ENCODE assay signal across 34 mouse cellular contexts in the genomic region with DNA sequence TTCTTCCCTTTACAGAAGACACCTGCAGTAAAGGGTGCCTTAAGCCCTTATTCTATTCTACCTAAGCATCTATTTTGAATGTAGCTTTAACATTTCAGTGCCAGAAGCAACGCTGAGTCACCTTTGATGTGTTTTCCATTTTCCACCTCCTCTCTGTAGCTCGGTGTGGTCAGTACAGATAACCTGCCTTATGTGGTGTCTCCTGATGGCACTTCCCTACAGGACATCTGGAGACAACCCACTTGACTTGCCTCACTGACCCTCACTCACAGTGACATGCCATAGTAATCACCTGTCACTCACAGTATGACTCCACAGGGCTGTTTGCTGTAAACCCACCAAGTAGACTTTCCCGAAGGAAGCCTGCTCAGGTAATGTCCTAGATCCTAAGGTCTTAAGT.
"Had no signal": no experiment of that assay in that cellular context is flagged by ENCODE, and none has a peak within 500 bp of the region (broad histone marks: within the 10 kb centered on the region; RNA-seq: fewer than 3 reads in every experiment).

No protein-coding gene starts in this region.

- H3K4me2 ChIP-seq: heart, embryonic 13.5 days; heart, embryonic 15.5 days; hindbrain, embryonic 12.5 days; hindbrain, embryonic 13.5 days; hindbrain, embryonic 14.5 days; hindbrain, embryonic 15.5 days; intestine, embryonic 15.5 days; kidney, embryonic 15.5 days had no signal

- H3K27ac ChIP-seq: heart, adult 2 months; heart, embryonic 10.5 days; heart, embryonic 13.5 days; heart, embryonic 15.5 days; hindbrain, embryonic 10.5 days; hindbrain, embryonic 12.5 days; hindbrain, embryonic 13.5 days; hindbrain, embryonic 14.5 days; hindbrain, embryonic 15.5 days; hindbrain, postnatal 0 days; intestine, embryonic 15.5 days; kidney, embryonic 15.5 days; kidney, postnatal 0 days; layer of hippocampus, adult 2 months; left cerebral cortex, adult 2 months had no signal

- H3K27me3 ChIP-seq: heart, embryonic 13.5 days; heart, embryonic 15.5 days; hindbrain, embryonic 12.5 days; hindbrain, embryonic 13.5 days; hindbrain, embryonic 15.5 days; intestine, embryonic 15.5 days; kidney, embryonic 15.5 days had no signal

- H3K4me3 ChIP-seq: heart, adult 2 months; heart, embryonic 10.5 days; heart, embryonic 13.5 days; heart, embryonic 15.5 days; hindbrain, embryonic 10.5 days; hindbrain, embryonic 12.5 days; hindbrain, embryonic 13.5 days; hindbrain, embryonic 15.5 days; intestine, embryonic 15.5 days; kidney, embryonic 15.5 days; layer of hippocampus, adult 2 months; left cerebral cortex, adult 2 months had no signal

- H3K36me3 ChIP-seq: heart, embryonic 10.5 days; heart, embryonic 13.5 days; heart, embryonic 15.5 days; hindbrain, embryonic 10.5 days; hindbrain, embryonic 12.5 days; hindbrain, embryonic 13.5 days; hindbrain, embryonic 15.5 days; intestine, embryonic 15.5 days; kidney, embryonic 15.5 days had no signal

- H3K9me3 ChIP-seq: heart, embryonic 10.5 days; heart, embryonic 13.5 days; heart, embryonic 15.5 days; hindbrain, embryonic 10.5 days; hindbrain, embryonic 12.5 days; hindbrain, embryonic 13.5 days; hindbrain, embryonic 15.5 days; intestine, embryonic 15.5 days; kidney, embryonic 15.5 days had no signal

- H3K4me1 ChIP-seq: heart, embryonic 10.5 days; heart, embryonic 15.5 days; intestine, embryonic 15.5 days; kidney, embryonic 15.5 days had no signal

- ATAC-seq: hindbrain, embryonic 16.5 days; hindbrain, postnatal 0 days; inflammation-experienced regulatory T-cells, adult 6 months; intestine, embryonic 15.5 days; intestine, embryonic 16.5 days; intestine, postnatal 0 days had no signal

- H3K9ac ChIP-seq: heart, embryonic 13.5 days; heart, embryonic 15.5 days; hindbrain, embryonic 12.5 days; hindbrain, embryonic 13.5 days; hindbrain, embryonic 14.5 days; hindbrain, embryonic 15.5 days; intestine, embryonic 15.5 days; kidney, embryonic 15.5 days had no signal

- DNase-seq: heart, adult 2 months; heart, postnatal 10 days; heart, postnatal 36 days; heart, postnatal 4 days; kidney, adult 11 months; kidney, adult 18-20 months; kidney, adult 2 months; kidney, adult 8-10 months; kidney, adult 9 months; kidney, postnatal 10 days; kidney, postnatal 14 days; kidney, postnatal 25 days; kidney, postnatal 36 days; kidney, postnatal 4 days; layer of hippocampus, adult 9-11 months; layer of hippocampus, postnatal 36 days had no signal
